Mouse (Mus musculus): ENCODE data around the gene Ldlr. TPM values are rescaled to one million over a fixed set of nuclear protein-coding genes. Genes with fewer than 3 reads are reported as not detected.

Gene Ldlr
- 39.5 and 43.5 TPM in 2 replicates for polyA plus RNA-seq (2016; fragmentation: Nextera tagmentation; extraction: Ambion mirVana)

DNA sequence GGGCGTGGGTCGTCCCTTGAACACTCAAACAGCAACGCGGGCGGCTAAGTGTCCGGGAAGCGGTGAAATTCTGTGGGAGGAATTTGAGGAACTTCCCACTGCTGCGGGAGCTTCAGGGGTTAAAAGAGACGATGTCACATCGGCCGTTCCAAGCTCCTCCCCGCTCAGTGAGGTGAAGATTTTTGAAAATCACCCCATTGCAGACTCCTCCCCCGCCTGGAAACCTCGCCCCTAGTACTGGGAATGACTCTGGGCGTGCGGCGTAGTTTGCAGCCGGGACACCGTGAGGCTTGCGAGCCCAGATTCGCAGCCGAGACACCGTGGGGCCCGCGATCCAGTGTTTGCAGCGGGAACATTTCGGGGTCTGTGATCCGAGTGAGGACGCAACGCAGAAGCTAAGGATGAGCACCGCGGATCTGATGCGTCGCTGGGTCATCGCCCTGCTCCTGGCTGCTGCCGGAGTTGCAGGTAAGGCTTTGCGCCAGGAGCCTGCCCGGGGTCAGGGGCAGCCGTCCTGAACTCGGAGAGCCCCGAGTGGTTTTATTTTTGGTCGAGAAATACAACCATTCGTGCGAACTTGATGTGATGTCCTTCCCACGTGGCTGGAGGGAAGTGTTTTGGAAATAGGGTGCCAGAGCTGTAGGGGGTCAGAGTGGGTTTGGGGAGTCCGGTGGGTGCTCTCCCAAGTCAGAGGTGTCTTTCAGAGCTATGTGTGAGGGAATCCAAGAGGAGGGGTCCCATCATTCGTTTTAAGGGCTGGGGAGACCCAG is at the start of gene Ldlr:
TSS of gene Ldlr (plus strand) at position 107 of the 770 bp plus-strand sequence.
- peaks cover 18% of the 10 kb centered on the region for H3K36me3 ChIP-seq
- under 1% methylated on average over 47 of the region's 47 CpGs for WGBS
- peak; percentile 82 for ATAC-seq (ENCODE audit: low FRiP score, low read depth)

GRCm38 (mm10) chr9:21677706-21678105 is 45.6 kb upstream of the Ldlr start:
- H3K27ac ChIP-seq (replicated peaks): no peak overlapping the region
- 97% methylated on average over 17 of the region's 17 CpGs for WGBS
- H3K4me2 ChIP-seq (replicated peaks): no peak overlapping the region
- ATAC-seq (ENCODE audit: low FRiP score, low read depth): no peak
- no peaks in the 10 kb centered on the region for H3K4me1 ChIP-seq
- no peak overlapping the region for H3K9ac ChIP-seq (replicated peaks)
- H3K4me3 ChIP-seq: no peak overlapping the region
- H3K27me3 ChIP-seq: no peaks in the 10 kb centered on the region
- H3K36me3 ChIP-seq: peaks cover 97% of the 10 kb centered on the region
- H3K9me3 ChIP-seq: no peaks in the 10 kb centered on the region

More for the DNA sequence above, at the start of gene Ldlr:
- Histone ChIP-seq H3K4me3 (peak within 1 kb of the TSS; percentile 80), H3K9ac (replicated peaks) (peak within 1 kb of the TSS; percentile 69), H3K9me3 (no peaks in the 10 kb centered on the region), H3K27me3 (no peaks in the 10 kb centered on the region), H3K4me2 (replicated peaks) (peak within 1 kb of the TSS; percentile 79), H3K4me1 (peaks cover 27% of the 10 kb centered on the region), H3K27ac (replicated peaks) (peak within 1 kb of the TSS; percentile 95)

GRCm38 (mm10) chr9:21680448-21680847 is 42.8 kb upstream of the Ldlr start:
- H3K9me3 ChIP-seq: no peaks in the 10 kb centered on the region
- H3K36me3 ChIP-seq: peaks cover 97% of the 10 kb centered on the region
- WGBS: 88% methylated on average over 4 of the region's 4 CpGs
- no peaks in the 10 kb centered on the region for H3K27me3 ChIP-seq
- H3K9ac ChIP-seq (replicated peaks): no peak overlapping the region
- no peak overlapping the region for H3K4me3 ChIP-seq
- no peaks in the 10 kb centered on the region for H3K4me1 ChIP-seq
- ATAC-seq (ENCODE audit: low FRiP score, low read depth): no peak
- no peak overlapping the region for H3K4me2 ChIP-seq (replicated peaks)
- H3K27ac ChIP-seq (replicated peaks): no peak overlapping the region

GRCm38 (mm10) chr9:21682827-21683226 is 40.5 kb upstream of the Ldlr start:
- ATAC-seq (ENCODE audit: low FRiP score, low read depth): no peak
- peaks cover 97% of the 10 kb centered on the region for H3K36me3 ChIP-seq
- H3K4me3 ChIP-seq: no peak overlapping the region
- no peaks in the 10 kb centered on the region for H3K27me3 ChIP-seq
- 88% methylated on average over 4 of the region's 4 CpGs for WGBS
- H3K4me1 ChIP-seq: no peaks in the 10 kb centered on the region
- no peak overlapping the region for H3K27ac ChIP-seq (replicated peaks)
- no peak overlapping the region for H3K9ac ChIP-seq (replicated peaks)
- no peaks in the 10 kb centered on the region for H3K9me3 ChIP-seq
- H3K4me2 ChIP-seq (replicated peaks): no peak overlapping the region

GRCm38 (mm10) chr9:21683897-21684296 is 39.4 kb upstream of the Ldlr start:
- Histone ChIP-seq H3K36me3 (peaks cover 97% of the 10 kb centered on the region), H3K27ac (replicated peaks) (no peak overlapping the region), H3K9ac (replicated peaks) (no peak overlapping the region), H3K9me3 (no peaks in the 10 kb centered on the region), H3K4me2 (replicated peaks) (no peak overlapping the region), H3K4me3 (no peak overlapping the region), H3K27me3 (no peaks in the 10 kb centered on the region), H3K4me1 (no peaks in the 10 kb centered on the region)
- no peak for ATAC-seq (ENCODE audit: low FRiP score, low read depth)
- 93% methylated on average over 3 of the region's 3 CpGs for WGBS

DNA sequence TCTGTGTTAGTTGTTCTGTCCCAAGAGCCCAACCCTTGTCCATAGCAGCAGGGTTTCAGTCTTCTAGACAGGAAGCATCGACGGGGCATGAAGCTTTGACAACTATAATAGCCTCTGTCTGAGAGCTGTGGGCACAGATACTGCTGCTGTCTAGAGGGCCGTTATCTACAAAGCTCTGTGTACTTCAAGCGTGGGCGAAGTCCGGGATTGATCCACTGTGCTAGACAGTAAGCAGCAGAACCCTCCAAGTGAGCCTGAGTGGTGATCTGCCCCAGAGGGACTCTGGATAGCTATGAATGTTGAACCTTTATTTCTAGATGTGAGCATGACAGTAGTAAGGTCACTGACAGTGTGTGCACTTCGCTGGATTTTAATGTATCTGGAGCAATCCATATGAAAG is 34.7 kb upstream of the Ldlr start:
- WGBS: 93% methylated on average over 7 of the region's 7 CpGs
- peaks cover 91% of the 10 kb centered on the region for H3K36me3 ChIP-seq
- H3K27ac ChIP-seq (replicated peaks): no peak overlapping the region
- no peak overlapping the region for H3K4me2 ChIP-seq (replicated peaks)
- H3K27me3 ChIP-seq: no peaks in the 10 kb centered on the region
- no peak overlapping the region for H3K4me3 ChIP-seq
- H3K4me1 ChIP-seq: no peaks in the 10 kb centered on the region
- no peaks in the 10 kb centered on the region for H3K9me3 ChIP-seq
- no peak overlapping the region for H3K9ac ChIP-seq (replicated peaks)
- no peak for ATAC-seq (ENCODE audit: low FRiP score, low read depth)

- H3K9me3 ChIP-seq: no peaks in the 10 kb centered on the region
- no peak for ATAC-seq (ENCODE audit: low FRiP score, low read depth)
- no peaks in the 10 kb centered on the region for H3K27me3 ChIP-seq
- no peak overlapping the region for H3K27ac ChIP-seq (replicated peaks)
- no peaks in the 10 kb centered on the region for H3K4me1 ChIP-seq
- H3K4me3 ChIP-seq: no peak overlapping the region
- peaks cover 90% of the 10 kb centered on the region for H3K36me3 ChIP-seq
- no peak overlapping the region for H3K9ac ChIP-seq (replicated peaks)
- 91% methylated on average over 3 of the region's 3 CpGs for WGBS
- H3K4me2 ChIP-seq (replicated peaks): no peak overlapping the region
Measured at GRCm38 (mm10) chr9:21690031-21690430, 33.3 kb upstream of the Ldlr start.

DNA sequence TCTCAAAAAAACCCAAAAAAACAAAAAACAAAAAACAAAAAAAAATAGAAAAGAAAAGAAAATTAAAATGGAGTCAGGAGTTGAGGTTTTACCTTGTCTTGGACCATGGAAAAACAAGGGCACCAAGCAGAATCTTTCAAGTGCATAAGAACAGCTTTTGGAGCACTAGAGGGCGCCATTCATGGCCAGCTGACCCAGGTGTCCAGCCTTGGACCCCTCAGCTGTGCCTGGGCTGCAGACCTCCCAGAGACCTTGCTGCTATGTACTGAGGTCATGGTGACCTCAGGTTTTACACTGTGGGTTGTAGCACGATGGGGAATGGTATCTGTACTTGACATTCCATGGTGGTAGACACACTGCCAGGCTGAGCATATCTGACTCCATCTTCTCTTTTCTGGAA is 31.4 kb upstream of the Ldlr start:
- WGBS: 49% methylated on average over 2 of the region's 2 CpGs
- Histone ChIP-seq H3K27me3 (no peaks in the 10 kb centered on the region), H3K4me3 (no peak overlapping the region), H3K36me3 (peaks cover 87% of the 10 kb centered on the region), H3K9me3 (no peaks in the 10 kb centered on the region), H3K4me2 (replicated peaks) (no peak overlapping the region), H3K9ac (replicated peaks) (no peak overlapping the region), H3K4me1 (no peaks in the 10 kb centered on the region), H3K27ac (replicated peaks) (no peak overlapping the region)
- peak; percentile 30; the same call in 1 of the 2 replicates for ATAC-seq (ENCODE audit: low FRiP score, low read depth)

- Histone ChIP-seq H3K4me1 (no peaks in the 10 kb centered on the region), H3K36me3 (peaks cover 87% of the 10 kb centered on the region), H3K4me2 (replicated peaks) (no peak overlapping the region), H3K9ac (replicated peaks) (no peak overlapping the region), H3K4me3 (no peak overlapping the region), H3K9me3 (no peaks in the 10 kb centered on the region), H3K27ac (replicated peaks) (no peak overlapping the region), H3K27me3 (no peaks in the 10 kb centered on the region)
- ATAC-seq (ENCODE audit: low FRiP score, low read depth): no peak
- WGBS: 95% methylated on average over 4 of the region's 4 CpGs
Measured at GRCm38 (mm10) chr9:21692491-21692890, 30.8 kb upstream of the Ldlr start.

DNA sequence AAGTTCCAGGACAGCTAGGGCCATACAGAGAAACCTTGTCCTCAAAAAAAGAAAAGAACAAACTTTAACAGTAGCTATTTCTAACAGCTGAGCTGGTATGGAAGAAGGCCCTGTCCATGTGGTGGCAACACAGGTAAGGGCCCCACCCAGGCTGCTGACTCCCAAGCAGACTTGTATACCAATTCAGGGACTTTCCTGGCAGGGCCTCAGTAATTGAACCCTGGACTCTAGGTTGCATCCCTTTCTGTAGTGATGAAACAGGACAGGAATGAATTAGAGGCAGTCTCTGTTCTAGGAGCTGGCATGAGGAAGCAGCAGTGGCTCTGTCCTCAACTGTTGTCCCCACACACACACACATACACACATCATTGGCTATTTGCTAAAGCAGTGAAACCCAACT is 29.2 kb upstream of the Ldlr start:
- Histone ChIP-seq H3K27ac (replicated peaks) (no peak overlapping the region), H3K9me3 (no peaks in the 10 kb centered on the region), H3K4me1 (no peaks in the 10 kb centered on the region), H3K9ac (replicated peaks) (no peak overlapping the region), H3K4me2 (replicated peaks) (no peak overlapping the region), H3K4me3 (no peak overlapping the region), H3K27me3 (no peaks in the 10 kb centered on the region), H3K36me3 (peaks cover 84% of the 10 kb centered on the region)
- ATAC-seq (ENCODE audit: low FRiP score, low read depth): no peak

- no peak overlapping the region for H3K4me3 ChIP-seq
- 94% methylated on average over 5 of the region's 5 CpGs for WGBS
- no peak overlapping the region for H3K9ac ChIP-seq (replicated peaks)
- no peaks in the 10 kb centered on the region for H3K4me1 ChIP-seq
- H3K36me3 ChIP-seq: peaks cover 86% of the 10 kb centered on the region
- H3K9me3 ChIP-seq: no peaks in the 10 kb centered on the region
- H3K4me2 ChIP-seq (replicated peaks): no peak overlapping the region
- H3K27me3 ChIP-seq: no peaks in the 10 kb centered on the region
- no peak for ATAC-seq (ENCODE audit: low FRiP score, low read depth)
- H3K27ac ChIP-seq (replicated peaks): no peak overlapping the region
Measured at GRCm38 (mm10) chr9:21695229-21695792, 28.0 kb upstream of the Ldlr start.

- no peaks in the 10 kb centered on the region for H3K27me3 ChIP-seq
- ATAC-seq (ENCODE audit: low FRiP score, low read depth): no peak
- peaks cover 93% of the 10 kb centered on the region for H3K36me3 ChIP-seq
- no peak overlapping the region for H3K4me2 ChIP-seq (replicated peaks)
- no peak overlapping the region for H3K27ac ChIP-seq (replicated peaks)
- no peak overlapping the region for H3K9ac ChIP-seq (replicated peaks)
- no peaks in the 10 kb centered on the region for H3K4me1 ChIP-seq
- no peak overlapping the region for H3K4me3 ChIP-seq
- 84% methylated on average over 6 of the region's 6 CpGs for WGBS
- no peaks in the 10 kb centered on the region for H3K9me3 ChIP-seq
Measured at GRCm38 (mm10) chr9:21697121-21697520, 26.2 kb upstream of the Ldlr start.

Measured in midbrain, embryonic 12.5 days (tissue).